Mouse (Mus musculus) Patski (cell line): ENCODE measurements around the gene Ston1. TPM values are rescaled to one million over a fixed set of nuclear protein-coding genes. Genes with fewer than 3 reads are reported as not detected.

Source experiments
- ATAC-seq: fragments of 100-300 bp; one replicate; pipeline ENCODE4 v1.8.0; 2021
- CTCF ChIA-PET: fragments of 350-600 bp; sonication (Branson Sonifier 250); formaldehyde crosslinking; loops from one replicate; lab custom pipeline; 2022; ENCODE audit warnings: inconsistent platforms; lab: Charles Lee
- POLR2A ChIA-PET: fragments of 350-600 bp; sonication (Branson Sonifier 250); formaldehyde crosslinking; loops from one replicate; lab custom pipeline; 2022; ENCODE audit warnings: antibody characterized with exemption, inconsistent platforms; lab: Charles Lee
- DNase-seq: peaks from one replicate; pipeline ENCODE4 v3.0.0-alpha.2; 2011; ENCODE audit warnings: low read depth, low spot score
- H3K27me3 ChIP-seq: fragments of 371-371 bp; one replicate; pipeline ENCODE4 v1.5.1; 2021
- CTCF ChIP-seq: fragments of 100-300 bp; IDR thresholded peaks from one replicate; pipeline ENCODE4 v1.5.1; 2021
- in situ Hi-C: fragments of 300-500 bp; cut with MboI; formaldehyde crosslinking; loops from 3 replicates; pipeline ENCODE4 v1.11.1; 2018; ENCODE audit warnings: low pct_unique_long_range_greater_than_20kb, mixed read lengths
- polyA plus RNA-seq: library from polyadenylated mRNA; unstranded; gene quantifications from one replicate; pipeline ENCODE4 v1.2.3, GENCODE M21; 2021

Ston1 gene
- polyA plus RNA-seq, 1 experiment from 2014 or later: 62.0 TPM

- no peak for DNase-seq
- no peaks in the 10 kb centered on the region for H3K27me3 ChIP-seq
- no peak for TF ChIP-seq CTCF
- in situ Hi-C loops: no loop called here
- POLR2A ChIA-PET: no interaction called here
- no peak for ATAC-seq
- CTCF ChIA-PET: interaction anchor here (0.7 to 0.9 kb wide), 2 partner anchors 8 to 9 kb away, joined by 3 read pairs; no protein-coding TSS in a partner anchor
Observed at GRCm38 (mm10) chr17:88587371-88587770, 10.1 kb upstream of the Ston1 start.

- POLR2A ChIA-PET: no interaction called here
- DNase-seq (no peak), ATAC-seq (no peak)
- CTCF ChIA-PET: no interaction called here
- no peak for TF ChIP-seq CTCF
- no peaks in the 10 kb centered on the region for H3K27me3 ChIP-seq
- in situ Hi-C loops: no loop called here
Observed at GRCm38 (mm10) chr17:88588228-88588627, 9.3 kb upstream of the Ston1 start.

- ChIA-PET POLR2A (interaction anchor here (0.6 to 0.7 kb wide), 2 partner anchors 26 to 51 kb away, joined by 3 read pairs; no protein-coding TSS in a partner anchor), CTCF (interaction anchor here (1.1 kb wide), 1 partner anchor 9 kb away, joined by 3 read pairs; no protein-coding TSS in a partner anchor)
- ATAC-seq (no peak), DNase-seq (no peak)
- TF ChIP-seq CTCF: no peak
- in situ Hi-C loops: no loop called here
- no peaks in the 10 kb centered on the region for H3K27me3 ChIP-seq
Observed at GRCm38 (mm10) chr17:88590251-88590650, 7.2 kb upstream of the Ston1 start.

GRCm38 (mm10) chr17:88595071-88595470 is 2.4 kb upstream of the Ston1 start:
- no peak for TF ChIP-seq CTCF
- CTCF ChIA-PET: interaction anchor here (1.3 to 4.0 kb wide), 6 partner anchors 11 to 45 kb away, joined by 3 to 18 read pairs (median 4); no protein-coding TSS in a partner anchor
- no peaks in the 10 kb centered on the region for H3K27me3 ChIP-seq
- ATAC-seq: peak; percentile 13
- POLR2A ChIA-PET: no interaction called here
- DNase-seq: no peak
- in situ Hi-C loops: loop anchor here (5.0 kb wide), 1 partner anchor 37 kb away; no protein-coding TSS in a partner anchor

GRCm38 (mm10) chr17:88596068-88596467 is 1.4 kb upstream of the Ston1 start:
- ChIA-PET POLR2A (interaction anchor here (1.4 kb wide), 1 partner anchor 45 kb away, joined by 7 read pairs; no protein-coding TSS in a partner anchor), CTCF (interaction anchor here (0.6 to 4.0 kb wide), 16 partner anchors 9 to 45 kb away, joined by 3 to 18 read pairs (median 4); no protein-coding TSS in a partner anchor)
- ATAC-seq (no peak), DNase-seq (no peak)
- TF ChIP-seq CTCF: no peak
- H3K27me3 ChIP-seq: no peaks in the 10 kb centered on the region
- in situ Hi-C loops: loop anchor here (5.0 kb wide), 1 partner anchor 36 kb away; no protein-coding TSS in a partner anchor

- POLR2A ChIA-PET: interaction anchor here (1.4 kb wide), 1 partner anchor 44 kb away, joined by 7 read pairs; no protein-coding TSS in a partner anchor
- TF ChIP-seq CTCF: peak; percentile 88
- CTCF ChIA-PET: interaction anchor here (0.6 to 4.0 kb wide), 12 partner anchors 9 to 45 kb away, joined by 3 to 18 read pairs (median 4); no protein-coding TSS in a partner anchor
- in situ Hi-C loops: loop anchor here (5.0 kb wide), 1 partner anchor 36 kb away; no protein-coding TSS in a partner anchor
- ATAC-seq (no peak), DNase-seq (no peak)
- H3K27me3 ChIP-seq: no peaks in the 10 kb centered on the region
Observed at GRCm38 (mm10) chr17:88596544-88597221, 801 bp upstream of the Ston1 start.

GRCm38 (mm10) chr17:88598056-88598420 is 554 bp downstream of the Ston1 start:
- ATAC-seq (no peak), DNase-seq (no peak)
- ChIA-PET CTCF (interaction anchor here (0.6 to 4.0 kb wide), 5 partner anchors 24 to 42 kb away, joined by 3 to 18 read pairs (median 3); no protein-coding TSS in a partner anchor), POLR2A (interaction anchor here (0.7 to 1.6 kb wide), 2 partner anchors 11 to 23 kb away, joined by 3 to 4 read pairs; no protein-coding TSS in a partner anchor)
- no peak for TF ChIP-seq CTCF
- no peaks in the 10 kb centered on the region for H3K27me3 ChIP-seq
- in situ Hi-C loops: loop anchor here (5.0 kb wide), 1 partner anchor 34 kb away; no protein-coding TSS in a partner anchor

- TF ChIP-seq CTCF: peak; percentile 44
- ATAC-seq (peak; percentile 41), DNase-seq (peak; percentile 15)
- ChIA-PET CTCF (interaction anchor here (0.6 to 1.5 kb wide), 9 partner anchors 9 to 40 kb away, joined by 3 to 4 read pairs (median 3); no protein-coding TSS in a partner anchor), POLR2A (interaction anchor here (0.7 to 1.6 kb wide), 4 partner anchors 10 to 42 kb away, joined by 3 to 4 read pairs (median 4); no protein-coding TSS in a partner anchor)
- H3K27me3 ChIP-seq: no peaks in the 10 kb centered on the region
- in situ Hi-C loops: loop anchor here (5.0 kb wide), 1 partner anchor 34 kb away; no protein-coding TSS in a partner anchor
Observed at GRCm38 (mm10) chr17:88598570-88599368, 1.3 kb downstream of the Ston1 start.

- TF ChIP-seq CTCF: no peak
- no peak for DNase-seq
- ChIA-PET CTCF (interaction anchor here (1.0 to 1.8 kb wide), 3 partner anchors 10 to 23 kb away, joined by 3 to 4 read pairs (median 3); no protein-coding TSS in a partner anchor), POLR2A (no interaction called here)
- H3K27me3 ChIP-seq: no peaks in the 10 kb centered on the region
- no peak for ATAC-seq
- in situ Hi-C loops: no loop called here
Observed at GRCm38 (mm10) chr17:88600492-88601026, 3.1 kb downstream of the Ston1 start.
